19 mouse cellular contexts compared by ENCODE assay signal in genomic region chr19:10974238-10974865, GRCm38 (mm10). TPM values are rescaled to one million over a fixed set of nuclear protein-coding genes. Genes with fewer than 3 reads are reported as not detected.
DNase-seq lines count a peak whose midpoint lies in the region; ATAC-seq lines count a peak whose summit lies in the region.
"Had no signal": no experiment of that assay in that cellular context is flagged by ENCODE, and none has a peak within 500 bp of the region (broad histone marks: within the 10 kb centered on the region; RNA-seq: fewer than 3 reads in every experiment).

TSS of gene Ms4a10 (minus strand) at chr19:10974670.

- H3K36me3 ChIP-seq in kidney, embryonic 14.5 days (ENCODE audit: control insufficient read depth, insufficient read depth, low read length): no peaks in the 10 kb centered on the region
- H3K36me3 ChIP-seq in hindbrain, embryonic 13.5 days: no peaks in the 10 kb centered on the region
- H3K36me3 ChIP-seq: hindbrain, embryonic 15.5 days; liver, embryonic 12.5 days; midbrain, embryonic 13.5 days had no signal

- 0 out of 2 replicates have a peak, but pooled peaks cover 3% of the 10 kb centered on the region for H3K4me1 ChIP-seq in kidney, embryonic 14.5 days (ENCODE audit: control insufficient read depth, insufficient read depth, low read length)
- no peaks in the 10 kb centered on the region for H3K4me1 ChIP-seq in hindbrain, embryonic 13.5 days (replicated peaks)
- H3K4me1 ChIP-seq: forebrain, embryonic 13.5 days; midbrain, embryonic 13.5 days had no signal

- peaks cover 4% of the 10 kb centered on the region; the same call in 1 of the 2 replicates for H3K9me3 ChIP-seq in kidney, embryonic 14.5 days (ENCODE audit: control insufficient read depth, low read length)
- peaks cover 7% of the 10 kb centered on the region; the same call in 1 of the 2 replicates for H3K9me3 ChIP-seq in hindbrain, embryonic 13.5 days
- H3K9me3 ChIP-seq: liver, embryonic 12.5 days; midbrain, embryonic 13.5 days had no signal

- no peak for DNase-seq in adrenal gland, postnatal 25 days
- DNase-seq in adrenal gland, adult 8-10 months: no peak
- no peak for DNase-seq in kidney, adult 18-20 months
- DNase-seq in lung, postnatal 10 days: peak; percentile 36
- DNase-seq in lung, postnatal 4 days: no peak
- DNase-seq in yolk sac, embryonic 10.5 days (ENCODE audit: low spot score): peak; percentile 32
- DNase-seq: gastrocnemius, postnatal 25 days; layer of hippocampus, postnatal 36 days; right cerebral cortex, postnatal 25 days had no signal

- H3K27me3 ChIP-seq in kidney, embryonic 14.5 days (ENCODE audit: control insufficient read depth, insufficient read depth, low read length): no peaks in the 10 kb centered on the region
- no peaks in the 10 kb centered on the region for H3K27me3 ChIP-seq in hindbrain, embryonic 13.5 days
- H3K27me3 ChIP-seq: forebrain, embryonic 13.5 days; hindbrain, embryonic 15.5 days; liver, embryonic 12.5 days; midbrain, embryonic 13.5 days had no signal

- H3K27ac ChIP-seq in kidney, embryonic 14.5 days (ENCODE audit: low read depth, low read length): peak within 1 kb of the TSS; percentile 18; the same call in 1 of the 2 replicates
- H3K27ac ChIP-seq in hindbrain, embryonic 13.5 days: no peak within 1 kb of the TSS
- H3K27ac ChIP-seq: forebrain, embryonic 13.5 days; hindbrain, embryonic 15.5 days; liver, embryonic 12.5 days; midbrain, embryonic 13.5 days had no signal

- no peak within 1 kb of the TSS for H3K9ac ChIP-seq in kidney, embryonic 14.5 days (ENCODE audit: low read depth, low read length)
- no peak within 1 kb of the TSS for H3K9ac ChIP-seq in hindbrain, embryonic 13.5 days
- H3K9ac ChIP-seq: forebrain, embryonic 13.5 days; hindbrain, embryonic 15.5 days; liver, embryonic 12.5 days; midbrain, embryonic 13.5 days had no signal

- H3K4me2 ChIP-seq in kidney, embryonic 14.5 days (replicated peaks; ENCODE audit: low read depth, low read length): no peak within 1 kb of the TSS
- no peak within 1 kb of the TSS for H3K4me2 ChIP-seq in hindbrain, embryonic 13.5 days
- H3K4me2 ChIP-seq: forebrain, embryonic 13.5 days; hindbrain, embryonic 15.5 days; liver, embryonic 12.5 days; midbrain, embryonic 13.5 days had no signal

- peak; percentile 50 for ATAC-seq in kidney, embryonic 14.5 days (ENCODE audit: low FRiP score, low TSS enrichment)
- ATAC-seq in hindbrain, embryonic 13.5 days (ENCODE audit: low FRiP score): no peak
- ATAC-seq: activated CD4-positive, CD25-positive, alpha-beta regulatory T cell, adult 4 months; forebrain, embryonic 13.5 days; liver, embryonic 12.5 days; midbrain, embryonic 13.5 days had no signal

- no peak within 1 kb of the TSS for H3K4me3 ChIP-seq in kidney, embryonic 14.5 days (ENCODE audit: low read length)
- H3K4me3 ChIP-seq in hindbrain, embryonic 13.5 days: no peak within 1 kb of the TSS
- H3K4me3 ChIP-seq: forebrain, embryonic 13.5 days; hindbrain, embryonic 15.5 days; liver, embryonic 12.5 days; midbrain, embryonic 13.5 days had no signal

- WGBS in kidney, embryonic 14.5 days: 18% methylated on average over 4 of the region's 4 CpGs
- 74% methylated on average over 4 of the region's 4 CpGs for WGBS in hindbrain, embryonic 13.5 days

RNA-seq across cellular contexts. Expression of gene Ms4a10, which starts in this region (rescaled TPM):
- total RNA-seq in adrenal gland, postnatal 25 days (2021): 30.9 and 39.3 TPM in 2 replicates
- 10 to 100 TPM in 2 of 4 experiments, 1 to 10 TPM in 1, not detected in 1; 1.1 to 60.0 (median 24.4) TPM for total RNA-seq in adrenal gland, adult 8-10 months (2022)
- polyA plus RNA-seq in kidney, embryonic 14.5 days (2014; fragmentation: Nextera tagmentation; extraction: Ambion mirVana): not detected in 2 replicates
- not detected in 2 replicates for polyA plus RNA-seq in hindbrain, embryonic 13.5 days (2015; fragmentation: Nextera tagmentation; extraction: Ambion mirVana)
- total RNA-seq: common myeloid progenitor, adult 5-6 weeks; gastrocnemius, postnatal 25 days; layer of hippocampus, postnatal 36 days; MEL had no signal
- polyA plus RNA-seq: activated CD4-positive, CD25-positive, alpha-beta regulatory T cell, adult 4 months; forebrain, embryonic 13.5 days; hindbrain, embryonic 15.5 days; liver, embryonic 12.5 days; midbrain, embryonic 13.5 days; neural tube, embryonic 14.5 days had no signal

Comparison
In these comparisons a context has a peak if more than half of its experiments do, and no peak if none do; other contexts are left out.
1. DNase-seq: peak in lung, postnatal 10 days (single experiment) and yolk sac, embryonic 10.5 days (single experiment); none in adrenal gland, postnatal 25 days (single experiment), adrenal gland, adult 8-10 months (single experiment), kidney, adult 18-20 months (single experiment) and lung, postnatal 4 days (0 of 2).
2. Peak in ATAC-seq and H3K27ac ChIP-seq in kidney, embryonic 14.5 days; RNA of the gene not detected or under 1 TPM.